In genomic region chr7:110982053-110982705, GRCm38 (mm10) we compare ENCODE assay signal across 8 mouse cellular contexts. TPM values are rescaled to one million over a fixed set of nuclear protein-coding genes. Genes with fewer than 3 reads are reported as not detected.
DNase-seq lines count a peak whose midpoint lies in the region; ATAC-seq lines count a peak whose summit lies in the region.

Gene Mrvi1 (minus strand): TSS chr7:110982461.

- no peaks in the 10 kb centered on the region; the same call in 1 of the 2 replicates for H3K4me1 ChIP-seq in embryonic facial prominence, embryonic 14.5 days (ENCODE audit: control insufficient read depth, insufficient read depth, low read length)
- no peaks in the 10 kb centered on the region for H3K4me1 ChIP-seq in limb, embryonic 11.5 days (ENCODE audit: control insufficient read depth, insufficient read depth, low read length)
- peaks cover 21% of the 10 kb centered on the region; the same call in 1 of the 2 replicates for H3K4me1 ChIP-seq in neural tube, embryonic 12.5 days

- H3K27ac ChIP-seq in embryonic facial prominence, embryonic 14.5 days (replicated peaks; ENCODE audit: low read depth, low read length), result peak within 1 kb of the TSS; percentile 39; the same call in 1 of the 2 replicates
- H3K27ac ChIP-seq in limb, embryonic 11.5 days (replicated peaks; ENCODE audit: low read depth, low read length), result no peak within 1 kb of the TSS
- H3K27ac ChIP-seq in neural tube, embryonic 12.5 days, result no peak within 1 kb of the TSS

- H3K4me3 ChIP-seq in embryonic facial prominence, embryonic 14.5 days (ENCODE audit: low read depth, low read length), result no peak within 1 kb of the TSS
- H3K4me3 ChIP-seq in limb, embryonic 11.5 days (ENCODE audit: low read depth, low read length), result no peak within 1 kb of the TSS
- H3K4me3 ChIP-seq in neural tube, embryonic 12.5 days, result no peak within 1 kb of the TSS

- intact Hi-C loops in heart, postnatal 36 days (cut with DNase I), result no loop called here

- peak; percentile 51; the same call in 1 of the 2 replicates for ATAC-seq in embryonic facial prominence, embryonic 14.5 days (ENCODE audit: low read depth)
- ATAC-seq in limb, embryonic 11.5 days (ENCODE audit: insufficient number of reproducible peaks, low FRiP score, low TSS enrichment, low read depth), result 0 out of 2 replicates have a peak, but pooled peaks have one; percentile 47
- ATAC-seq in neural tube, embryonic 12.5 days (ENCODE audit: low FRiP score, low read depth), result no peak

- H3K36me3 ChIP-seq in embryonic facial prominence, embryonic 14.5 days (ENCODE audit: control insufficient read depth, insufficient read depth, low read length), result no peaks in the 10 kb centered on the region
- no peaks in the 10 kb centered on the region for H3K36me3 ChIP-seq in limb, embryonic 11.5 days (ENCODE audit: control insufficient read depth, insufficient read depth, low read length)
- H3K36me3 ChIP-seq in neural tube, embryonic 12.5 days, result no peaks in the 10 kb centered on the region

- no peak within 1 kb of the TSS for H3K9ac ChIP-seq in embryonic facial prominence, embryonic 14.5 days (ENCODE audit: low read depth, low read length)
- no peak within 1 kb of the TSS for H3K9ac ChIP-seq in limb, embryonic 11.5 days (ENCODE audit: low read length)
- no peak within 1 kb of the TSS for H3K9ac ChIP-seq in neural tube, embryonic 12.5 days

- 48% methylated on average over 6 of the region's 7 CpGs for WGBS in embryonic facial prominence, embryonic 14.5 days
- WGBS in limb, embryonic 11.5 days, result 59% methylated on average over 7 of the region's 7 CpGs
- WGBS in neural tube, embryonic 12.5 days, result 65% methylated on average over 7 of the region's 7 CpGs

- peak; percentile 24 for DNase-seq in embryo, embryonic 10.5 days (ENCODE audit: low spot score)
- no peak for DNase-seq in embryo, embryonic 9.5 days (ENCODE audit: extremely low spot score)
- peak; percentile 69 for DNase-seq in embryonic facial prominence, embryonic 14.5 days (ENCODE audit: low spot score)
- peak; percentile 64 to 71 for DNase-seq in heart, postnatal 36 days
- DNase-seq in limb, embryonic 11.5 days (ENCODE audit: low spot score), result no peak
- DNase-seq in spleen, postnatal 10 days (ENCODE audit: low spot score in 2 of 2), result no peak
- no peak for DNase-seq in Muller cell, postnatal 12 days (ENCODE audit: inconsistent ontology term)

- no peak within 1 kb of the TSS for H3K4me2 ChIP-seq in embryonic facial prominence, embryonic 14.5 days (ENCODE audit: low read depth, low read length)
- H3K4me2 ChIP-seq in limb, embryonic 11.5 days (ENCODE audit: low read depth, severe bottlenecking), result no peak within 1 kb of the TSS
- 0 out of 2 replicates have a peak within 1 kb of the TSS, but pooled peaks have one; percentile 14 for H3K4me2 ChIP-seq in neural tube, embryonic 12.5 days (replicated peaks)

- H3K9me3 ChIP-seq in embryonic facial prominence, embryonic 14.5 days (ENCODE audit: control insufficient read depth, low read length), result no peaks in the 10 kb centered on the region
- no peaks in the 10 kb centered on the region for H3K9me3 ChIP-seq in limb, embryonic 11.5 days (ENCODE audit: control insufficient read depth, low read length)
- no peaks in the 10 kb centered on the region for H3K9me3 ChIP-seq in neural tube, embryonic 12.5 days

- H3K27me3 ChIP-seq in embryonic facial prominence, embryonic 14.5 days (replicated peaks; ENCODE audit: control insufficient read depth, insufficient read depth, low read length), result no peaks in the 10 kb centered on the region
- H3K27me3 ChIP-seq in limb, embryonic 11.5 days (ENCODE audit: control insufficient read depth, insufficient read depth, low read length), result no peaks in the 10 kb centered on the region
- no peaks in the 10 kb centered on the region for H3K27me3 ChIP-seq in neural tube, embryonic 12.5 days (replicated peaks)

RNA-seq across cellular contexts. Expression of gene Mrvi1, which starts in this region (rescaled TPM):
- polyA plus RNA-seq in embryonic facial prominence, embryonic 14.5 days (2014; fragmentation: Nextera tagmentation; extraction: Ambion mirVana), result 1.8 and 3.0 TPM in 2 replicates
- 10 to 100 TPM; 13.4 to 15.8 TPM for total RNA-seq in heart, postnatal 36 days (2021)
- 1.4 and 2.1 TPM in 2 replicates for polyA plus RNA-seq in limb, embryonic 11.5 days (2014; fragmentation: Nextera tagmentation; extraction: Ambion mirVana)
- polyA plus RNA-seq in neural tube, embryonic 12.5 days (2016; fragmentation: Nextera tagmentation; extraction: Ambion mirVana), result 2.2 and 3.1 TPM in 2 replicates

Comparison
In these comparisons a context has a peak if more than half of its experiments do, and no peak if none do; other contexts are left out.
1. DNase-seq: peak in embryo, embryonic 10.5 days (single experiment), embryonic facial prominence, embryonic 14.5 days (single experiment) and heart, postnatal 36 days (2 of 2); none in embryo, embryonic 9.5 days (single experiment), limb, embryonic 11.5 days (single experiment), spleen, postnatal 10 days (0 of 2) and Muller cell, postnatal 12 days (single experiment).